Mouse (Mus musculus): ENCODE measurements around the gene Grik3. TPM values are rescaled to one million over a fixed set of nuclear protein-coding genes. Genes with fewer than 3 reads are reported as not detected.

The Grik3 gene
- total RNA-seq (2021): under 1 TPM; 0.11 to 0.14 TPM
- long read RNA-seq, experiment 1: 0 reads
- long read RNA-seq, experiment 2, partial matches to known transcripts: 0 of 2 reads
- long read RNA-seq, experiment 2, other reads (novel, unspliced or antisense): 2 of 2 reads

DNA sequence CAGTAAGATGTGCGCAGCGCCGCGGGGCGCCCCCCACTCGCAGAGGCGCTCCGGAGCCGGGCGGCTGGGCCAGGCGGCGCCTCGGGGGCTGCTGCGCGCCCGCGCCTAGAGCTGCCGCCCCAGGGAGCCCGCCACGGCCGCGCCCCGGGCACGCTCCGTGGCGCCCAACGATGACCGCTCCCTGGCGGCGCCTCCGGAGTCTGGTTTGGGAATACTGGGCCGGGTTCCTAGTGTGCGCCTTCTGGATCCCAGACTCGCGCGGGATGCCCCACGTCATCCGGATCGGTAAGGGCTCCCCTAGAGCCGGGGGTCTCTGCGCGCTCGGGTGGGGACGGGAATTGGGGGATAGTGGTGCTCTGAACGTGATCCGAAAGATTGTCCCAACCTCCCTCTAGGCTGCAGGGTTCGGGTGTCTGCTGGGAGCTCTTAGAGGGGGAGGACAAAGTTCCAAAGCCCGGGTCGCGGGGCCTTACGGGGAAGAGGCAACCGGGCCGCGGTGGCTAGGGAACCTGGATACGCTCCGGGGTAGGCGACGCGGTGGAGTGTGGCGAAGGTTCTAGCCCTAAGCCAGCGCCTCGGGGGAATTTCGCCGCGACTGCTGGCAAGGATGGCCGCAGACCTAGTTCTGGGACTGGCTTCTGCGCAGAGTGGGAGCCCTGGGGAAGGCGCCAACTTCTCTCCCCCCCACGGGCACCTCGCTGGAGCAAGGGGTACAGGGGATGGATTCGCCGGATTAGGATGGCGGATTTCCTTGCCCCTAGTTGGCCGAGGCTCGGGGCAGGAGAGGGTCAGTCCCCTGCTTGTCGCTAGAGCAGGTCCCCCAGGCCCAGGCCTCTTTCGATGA is at the start of gene Grik3:
TSS of gene Grik3 (plus strand) at position 40 of the 844 bp plus-strand sequence.
- no peak for DNase-seq
- intact Hi-C loops (cut with DNase I; ENCODE audit: low total_unique reads): no loop called here

GRCm38 (mm10) chr4:125441821-125442220 is 48.7 kb upstream of the Grik3 start:
- intact Hi-C loops (cut with DNase I; ENCODE audit: low total_unique reads): no loop called here
- no peak for DNase-seq

DNA sequence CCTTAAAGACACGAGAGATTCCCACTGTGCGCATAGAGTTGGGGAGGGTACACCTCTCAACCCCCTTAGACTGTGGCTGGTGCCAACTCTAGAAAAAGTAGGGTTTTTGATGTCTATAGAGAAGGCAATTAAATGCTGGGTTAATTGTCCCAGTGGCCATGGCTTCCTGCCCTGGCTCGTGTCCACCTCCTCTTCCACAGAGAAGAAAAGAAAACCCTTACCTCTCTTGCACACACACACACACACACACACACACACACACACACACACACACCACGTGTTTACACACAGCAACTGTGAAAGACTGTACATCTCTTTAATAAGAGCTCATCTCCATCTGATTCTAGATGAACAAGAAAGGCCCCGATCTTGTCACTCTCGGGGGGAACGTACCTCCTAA is 46.1 kb upstream of the Grik3 start:
- intact Hi-C loops (cut with DNase I; ENCODE audit: low total_unique reads): no loop called here
- DNase-seq: no peak

- DNase-seq: no peak
- intact Hi-C loops (cut with DNase I; ENCODE audit: low total_unique reads): no loop called here
These were observed 39.7 kb upstream of the Grik3 start for GRCm38 (mm10) chr4:125450602-125451321.

DNA sequence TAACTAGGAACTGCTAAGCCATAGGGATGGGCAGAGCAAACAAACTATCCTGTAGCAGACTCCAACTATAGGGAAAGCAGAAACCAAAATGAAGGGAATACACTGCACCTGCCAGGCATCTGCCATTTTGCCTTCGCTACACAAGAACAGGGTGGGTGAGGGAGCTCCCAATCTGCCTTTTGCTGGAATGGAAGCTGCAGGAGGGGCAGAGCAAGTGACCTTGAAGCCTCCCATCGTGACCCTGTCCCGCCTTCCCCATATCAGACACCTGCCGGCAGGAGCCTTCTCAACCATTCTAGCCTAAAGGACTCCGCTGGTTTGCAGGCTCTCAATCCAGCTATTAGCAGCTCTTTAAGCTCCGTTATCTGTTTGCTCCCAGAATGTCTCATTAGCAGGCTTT is 38.7 kb upstream of the Grik3 start:
- no peak for DNase-seq
- intact Hi-C loops (cut with DNase I; ENCODE audit: low total_unique reads): no loop called here

DNA sequence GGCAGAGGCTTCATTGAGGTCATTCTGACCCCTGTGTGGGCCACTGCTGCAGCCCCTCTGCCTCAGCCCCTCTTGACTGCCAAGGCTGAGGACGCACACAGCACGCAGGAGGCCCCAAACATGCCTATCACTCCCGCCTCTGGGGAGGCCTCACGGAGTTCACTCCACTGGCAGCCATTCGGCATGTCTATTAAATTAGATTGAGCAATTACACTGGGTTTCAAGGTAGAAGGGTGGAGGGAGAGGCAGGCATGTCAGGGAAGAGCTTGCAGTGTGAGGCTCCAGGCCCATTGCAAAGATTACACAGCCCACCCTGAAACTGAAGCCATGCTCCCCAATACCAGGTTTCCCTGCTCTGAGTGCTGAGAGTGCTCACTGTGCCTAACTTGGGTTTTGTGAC is 34.0 kb upstream of the Grik3 start:
- DNase-seq: no peak
- intact Hi-C loops (cut with DNase I; ENCODE audit: low total_unique reads): no loop called here

DNA sequence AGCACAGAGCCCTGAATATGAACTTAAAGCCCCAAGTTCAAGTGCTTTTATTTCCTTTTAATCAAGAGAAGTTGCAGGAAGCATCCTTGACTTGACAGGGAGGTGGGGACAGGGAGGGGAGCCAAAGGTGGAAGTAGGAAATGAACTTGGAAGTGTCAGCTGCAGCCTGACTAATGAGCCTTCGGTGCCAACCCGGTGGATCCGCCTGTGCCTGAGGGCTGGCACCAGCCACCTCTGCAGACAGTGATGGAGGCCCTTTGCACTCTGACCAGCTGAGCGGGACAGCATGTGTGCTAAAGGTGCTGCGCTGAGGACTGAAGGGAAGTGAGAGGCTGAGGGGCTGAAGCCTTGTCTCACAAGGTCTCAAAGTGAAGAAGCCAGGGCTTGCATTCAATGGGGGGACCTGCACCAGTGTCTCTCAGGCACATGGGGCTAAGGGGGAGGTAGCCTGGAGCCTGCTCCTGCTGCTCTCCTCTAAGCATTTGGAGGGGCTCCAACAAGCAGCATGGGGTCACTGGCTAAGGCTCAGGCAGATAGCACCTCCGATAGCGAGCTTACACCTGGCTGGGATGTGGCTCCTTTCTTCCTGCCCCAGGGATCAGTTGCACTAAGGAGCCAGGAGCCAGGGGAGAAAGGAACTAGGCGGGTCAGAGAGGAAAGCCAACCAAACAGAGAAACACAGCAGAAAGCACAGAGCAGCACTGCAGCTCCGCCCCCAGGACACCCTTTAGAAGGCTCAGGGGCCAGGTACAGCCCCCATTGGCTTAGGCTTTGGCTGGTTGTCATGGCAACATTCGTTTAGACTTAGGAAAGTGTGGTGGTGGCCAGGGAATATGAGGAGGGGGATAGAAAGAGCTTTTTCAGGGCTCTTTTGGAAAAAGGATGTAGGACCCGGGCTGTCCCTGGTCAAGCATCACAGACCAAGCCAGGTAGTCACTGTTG is 33.1 kb upstream of the Grik3 start:
- no peak for DNase-seq
- intact Hi-C loops (cut with DNase I; ENCODE audit: low total_unique reads): no loop called here

GRCm38 (mm10) chr4:125459791-125460190 is 30.7 kb upstream of the Grik3 start:
- DNase-seq: no peak
- intact Hi-C loops (cut with DNase I; ENCODE audit: low total_unique reads): no loop called here

DNA sequence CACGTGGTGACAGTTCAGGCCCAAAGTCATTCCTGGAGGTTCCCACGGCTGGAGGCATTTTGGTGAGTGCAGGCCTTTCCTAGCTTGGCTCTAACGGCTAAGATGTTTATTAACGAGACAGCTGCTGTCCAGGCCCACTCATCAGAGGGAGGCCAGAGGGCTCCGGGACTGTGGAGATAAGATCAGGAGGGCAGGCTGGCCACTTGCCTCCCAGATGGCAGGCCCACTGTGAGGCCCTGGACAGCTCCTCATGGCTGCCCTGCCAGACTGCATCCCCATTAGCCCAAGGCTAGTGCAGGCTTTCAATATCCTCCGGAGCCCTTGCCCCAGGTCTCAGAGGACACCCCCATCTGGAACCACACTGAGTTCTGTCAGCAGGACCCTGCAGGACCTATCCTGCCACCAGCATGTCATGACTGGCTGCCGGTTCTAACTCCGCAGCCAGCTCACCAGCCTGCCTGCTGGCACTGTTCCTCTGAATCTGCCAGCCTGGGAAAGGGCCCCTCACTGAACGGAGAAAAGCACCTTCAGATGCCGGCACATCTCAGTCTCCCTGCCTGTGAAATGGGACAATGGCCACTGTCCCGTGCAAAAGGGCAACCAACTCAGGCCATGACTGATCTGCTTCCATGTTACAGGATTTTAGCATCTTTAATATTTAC is 20.7 kb upstream of the Grik3 start:
- intact Hi-C loops (cut with DNase I; ENCODE audit: low total_unique reads): no loop called here
- no peak for DNase-seq

DNA sequence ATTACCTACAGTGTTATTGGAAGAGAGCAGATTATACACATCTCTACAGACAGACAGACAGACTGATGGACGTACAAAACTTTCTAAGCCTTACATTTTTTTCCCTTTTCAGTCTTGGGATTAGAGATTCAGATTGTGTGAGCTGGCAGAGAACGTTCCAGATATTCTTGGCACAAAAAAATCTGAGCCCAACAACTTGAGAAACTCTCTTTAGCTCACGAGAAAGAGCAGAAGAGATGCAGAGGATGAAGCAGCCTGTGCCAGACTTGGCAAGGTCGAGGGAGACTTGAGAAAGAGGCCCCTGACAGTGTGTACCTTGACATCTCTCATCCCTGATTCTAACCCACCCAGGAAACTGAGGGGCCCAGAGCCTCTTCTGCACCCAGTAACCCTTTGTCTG is 15.6 kb upstream of the Grik3 start:
- intact Hi-C loops (cut with DNase I; ENCODE audit: low total_unique reads): no loop called here
- no peak for DNase-seq

DNA sequence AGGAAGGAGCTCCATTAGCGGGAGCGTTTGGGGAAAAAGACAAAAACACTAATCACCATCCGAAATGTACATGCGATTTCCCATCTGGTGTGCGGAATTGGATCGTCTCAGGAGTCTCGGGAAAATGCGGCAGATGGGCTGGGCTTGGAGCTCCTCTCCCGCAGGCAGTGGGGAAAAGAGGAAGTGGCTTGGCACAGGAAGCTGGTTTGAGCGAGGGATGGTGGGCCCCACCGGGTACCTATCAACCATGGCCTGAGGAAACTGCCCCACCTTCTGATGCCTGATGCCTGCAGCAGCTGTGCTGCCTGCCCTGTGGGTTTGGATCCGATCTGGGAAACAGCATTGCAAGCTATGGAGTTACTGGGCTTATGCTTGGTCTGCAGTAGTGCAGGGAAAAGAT is 12.4 kb upstream of the Grik3 start:
- intact Hi-C loops (cut with DNase I; ENCODE audit: low total_unique reads): no loop called here
- DNase-seq: no peak

DNA sequence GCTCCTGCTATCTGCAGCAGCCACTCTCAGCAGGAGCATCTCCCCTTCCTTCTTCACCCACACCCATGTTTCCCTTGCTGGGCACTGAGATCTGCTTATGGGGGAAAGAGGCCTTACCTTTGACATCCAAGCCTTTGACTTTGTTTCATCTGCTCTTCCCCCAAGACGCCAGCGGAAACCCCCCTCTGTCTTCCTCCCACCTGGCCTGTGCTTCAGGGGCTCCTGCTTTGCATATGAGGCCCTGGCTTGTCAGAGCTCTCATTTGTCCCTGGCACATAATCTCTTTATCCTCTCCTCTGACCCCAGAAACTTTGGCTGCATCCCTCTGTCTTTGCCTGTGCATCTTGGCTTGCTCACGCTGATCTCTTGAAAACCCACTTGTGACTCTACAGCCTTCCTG is 9.2 kb upstream of the Grik3 start:
- intact Hi-C loops (cut with DNase I; ENCODE audit: low total_unique reads): no loop called here
- no peak for DNase-seq

- no peak for DNase-seq
- intact Hi-C loops (cut with DNase I; ENCODE audit: low total_unique reads): no loop called here
These were observed 6.4 kb upstream of the Grik3 start for GRCm38 (mm10) chr4:125484131-125484530.

DNA sequence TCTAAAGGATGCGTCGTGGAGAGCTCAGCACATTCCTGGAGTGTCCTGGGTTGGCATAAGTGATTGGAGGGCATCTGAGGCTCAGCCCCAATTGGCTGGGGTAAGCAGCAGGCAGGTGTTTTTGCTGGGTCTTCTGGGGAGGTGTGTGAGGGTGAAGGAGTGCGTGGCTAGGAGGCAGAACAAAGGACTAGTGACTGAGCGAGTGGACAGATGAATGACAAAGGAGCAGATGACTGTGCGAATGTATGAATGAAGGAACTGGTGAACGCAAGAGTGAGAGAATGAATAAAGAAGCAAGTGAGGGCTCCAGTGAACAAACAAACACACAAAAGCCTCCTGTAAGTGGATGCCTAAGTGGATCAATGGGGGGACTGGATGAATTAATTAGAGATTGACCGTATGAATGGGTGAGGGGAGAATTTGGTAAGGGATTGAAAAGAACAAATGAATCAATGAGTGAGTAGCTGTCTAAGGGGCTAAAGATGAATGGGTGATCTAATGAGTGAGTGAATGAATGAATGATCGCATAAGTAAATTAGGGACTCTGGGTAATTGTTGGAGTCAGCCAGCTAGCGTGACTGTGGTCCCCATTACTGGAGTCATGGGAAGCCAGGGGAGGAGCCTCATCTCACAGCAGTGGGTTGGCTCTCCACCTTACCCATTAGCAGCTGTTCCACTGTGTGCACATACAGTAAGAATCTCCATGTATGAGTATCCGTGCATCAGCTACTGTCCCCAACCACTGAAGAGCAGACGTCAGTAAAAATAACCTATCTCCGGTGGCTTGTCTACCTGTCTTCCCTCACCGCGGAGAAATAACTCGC is 4.9 kb upstream of the Grik3 start:
- intact Hi-C loops (cut with DNase I; ENCODE audit: low total_unique reads): no loop called here
- no peak for DNase-seq

DNA sequence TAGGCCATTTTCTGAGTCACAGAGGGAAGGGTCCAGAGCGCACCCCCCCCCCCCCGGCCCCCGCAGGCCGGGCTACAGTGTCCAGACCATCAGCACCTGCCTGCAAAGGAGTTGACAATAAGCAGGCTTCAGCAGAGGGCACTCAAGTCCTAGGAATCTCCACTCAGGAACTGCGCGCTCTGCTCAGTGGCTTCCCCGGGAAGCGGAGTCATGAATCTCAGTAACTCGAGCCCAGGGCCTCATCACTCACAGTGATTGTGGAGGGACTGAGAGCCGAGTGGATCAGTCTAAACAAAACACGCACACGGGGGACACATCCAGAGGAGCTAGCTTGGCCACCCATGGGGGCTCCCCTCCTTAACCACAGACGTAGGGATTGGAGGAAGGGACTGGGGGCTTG is 3.9 kb upstream of the Grik3 start:
- DNase-seq: no peak
- intact Hi-C loops (cut with DNase I; ENCODE audit: low total_unique reads): no loop called here

DNA sequence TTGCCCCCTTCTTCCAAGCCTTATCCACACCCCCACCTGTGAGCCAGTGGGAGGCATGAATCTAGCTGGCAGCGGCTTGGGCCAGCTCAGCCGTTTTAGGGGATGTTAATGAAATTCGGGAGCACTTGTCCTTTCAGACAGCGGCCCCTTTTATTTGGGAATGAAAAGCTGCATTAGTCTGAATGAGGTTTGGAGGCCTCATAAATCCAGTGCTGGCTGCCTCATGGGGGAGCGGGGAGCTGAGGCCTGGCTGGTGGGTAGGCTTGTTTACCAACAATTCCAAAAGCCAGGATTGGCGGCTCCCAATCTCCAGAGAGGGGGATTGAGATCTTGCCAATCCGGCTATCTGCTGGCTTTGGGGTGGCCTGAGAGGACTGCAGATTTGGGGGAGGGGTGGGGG is 3.5 kb upstream of the Grik3 start:
- DNase-seq: no peak
- intact Hi-C loops (cut with DNase I; ENCODE audit: low total_unique reads): no loop called here

GRCm38 (mm10) chr4:125488796-125489637 is 1.5 kb upstream of the Grik3 start:
- no peak for DNase-seq
- intact Hi-C loops (cut with DNase I; ENCODE audit: low total_unique reads): no loop called here
